Mouse (Mus musculus) G1E (cell line): Measurements from ENCODE around the gene Srsf9. TPM values are rescaled to one million over a fixed set of nuclear protein-coding genes. Genes with fewer than 3 reads are reported as not detected.

Experiments
- ATAC-seq: 2 replicates; pipeline ENCODE4 v1.8.0; 2016; ENCODE audit warnings: mild to moderate bottlenecking; ENCODE audit not compliant: insufficient number of reproducible peaks, poor library complexity, low FRiP score, severe bottlenecking; ENCODE audit errors: extremely low read depth
- DNase-seq: peaks from one replicate; pipeline ENCODE4 v3.0.0; 2012; ENCODE audit warnings: low spot score
- H3K27me3 ChIP-seq: 2 replicates; pipeline ENCODE4 v1.6.1; 2012; ENCODE audit warnings: mild to moderate bottlenecking, low read length, inconsistent platforms; ENCODE audit not compliant: insufficient read depth
- H3K36me3 ChIP-seq: replicated peaks from 2 replicates; pipeline ENCODE3; 2012; ENCODE audit warnings: mild to moderate bottlenecking, inconsistent platforms
- H3K4me1 ChIP-seq: 2 replicates; pipeline ENCODE4 v1.6.1; 2012; ENCODE audit warnings: low read depth, low read length, inconsistent platforms, mixed read lengths; ENCODE audit not compliant: insufficient read depth
- H3K4me3 ChIP-seq: 2 replicates; pipeline ENCODE4 v1.5.1; 2012; ENCODE audit warnings: low read depth, mild to moderate bottlenecking, inconsistent platforms, low read length, moderate library complexity, mixed read lengths
- H3K9me3 ChIP-seq: replicated peaks from 2 replicates; pipeline ENCODE4 v1.6.1; 2012; ENCODE audit warnings: inconsistent platforms
- CTCF ChIP-seq: IDR thresholded peaks from 2 replicates; pipeline ENCODE4 v1.5.1; 2012; ENCODE audit warnings: low read depth, low read length, inconsistent platforms, mixed read lengths
- GATA1 ChIP-seq: IDR thresholded peaks from 2 replicates; pipeline ENCODE4 v1.6.1; 2012; ENCODE audit warnings: borderline replicate concordance, low read length, inconsistent platforms, mixed read lengths
- GATA2 ChIP-seq: IDR thresholded peaks from 2 replicates; pipeline ENCODE4 v1.6.1; 2012; ENCODE audit warnings: low read depth, low read length, inconsistent platforms, borderline replicate concordance
- POLR2AphosphoS5 ChIP-seq: IDR thresholded peaks from 2 replicates; pipeline ENCODE4 v1.6.1; 2012; ENCODE audit warnings: low read depth, low read length, inconsistent platforms; ENCODE audit not compliant: insufficient replicate concordance
- TAL1 ChIP-seq: conservative IDR thresholded peaks from 2 replicates; pipeline ENCODE4 v1.6.1; 2012; ENCODE audit warnings: low read depth, low read length, inconsistent platforms, mixed read lengths
- polyA plus RNA-seq: library from polyadenylated mRNA; stranded (reverse); fragments of >175 nt; gene quantifications from 2 replicates; pipeline ENCODE4 v1.2.3, GENCODE M21; 2012
- total RNA-seq, 2 experiments: library from RNA; stranded (forward) in 1 of 2; stranded (reverse) in 1 of 2; fragments of 200-1000 nt in 1 of 2; fragments of >200 nt in 1 of 2; fragmentation: Nextera tagmentation in 1 of 2; gene quantifications; 2 replicates each; pipeline ENCODE4 v1.2.3; 2014 to 2017

The Srsf9 gene
- 38.1 and 47.6 TPM in 2 replicates for total RNA-seq (2014; fragmentation: Nextera tagmentation)
- total RNA-seq (2017), result 88.0 and 111 TPM in 2 replicates
- polyA plus RNA-seq, result 114 and 127 TPM in 2 replicates

DNA sequence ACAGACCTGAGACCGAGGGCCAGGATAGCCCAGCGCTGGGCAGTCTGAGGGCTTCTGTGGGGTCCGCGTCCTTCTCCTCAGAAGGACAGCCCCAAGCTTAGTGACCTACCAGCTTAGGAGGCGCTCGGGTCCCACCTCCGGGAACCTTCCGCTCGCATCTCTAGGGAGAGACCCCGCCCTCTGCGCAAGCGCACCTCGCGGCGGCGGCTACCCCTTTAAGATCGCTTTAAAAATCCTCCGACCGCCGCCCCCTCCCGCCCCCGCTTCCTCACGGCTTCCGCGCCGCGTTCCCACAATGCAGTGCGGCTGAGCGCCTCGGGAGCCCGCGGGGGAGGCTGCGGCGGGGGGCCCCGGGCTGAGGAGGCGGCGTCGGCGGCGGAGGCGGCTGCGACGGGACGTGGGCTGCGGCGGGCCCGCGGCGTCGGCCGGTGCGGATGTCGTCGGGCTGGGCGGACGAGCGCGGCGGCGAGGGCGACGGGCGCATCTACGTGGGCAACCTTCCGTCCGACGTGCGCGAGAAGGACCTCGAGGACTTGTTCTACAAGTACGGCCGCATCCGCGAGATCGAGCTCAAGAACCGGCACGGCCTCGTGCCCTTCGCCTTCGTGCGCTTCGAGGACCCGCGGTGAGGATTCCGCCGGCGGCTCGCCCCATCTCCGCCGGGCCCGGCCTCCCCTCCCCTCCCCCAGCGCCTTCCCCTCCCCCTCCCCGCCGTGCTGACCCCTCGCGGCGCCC, at the start of gene Srsf9:
Gene Srsf9 (plus strand): TSS at position 303 of the 735 bp plus-strand sequence.
- H3K27me3 ChIP-seq, result no peaks in the 10 kb centered on the region
- H3K4me1 ChIP-seq, result peaks cover 44% of the 10 kb centered on the region
- H3K36me3 ChIP-seq, result peaks cover 45% of the 10 kb centered on the region
- DNase-seq (peak; percentile 87), ATAC-seq (peak; percentile 77)
- peak within 1 kb of the TSS; percentile 97 for H3K4me3 ChIP-seq
- H3K9me3 ChIP-seq, result no peaks in the 10 kb centered on the region
- no peak for TF ChIP-seq POLR2AphosphoS5
- TF ChIP-seq GATA2, result no peak

DNA sequence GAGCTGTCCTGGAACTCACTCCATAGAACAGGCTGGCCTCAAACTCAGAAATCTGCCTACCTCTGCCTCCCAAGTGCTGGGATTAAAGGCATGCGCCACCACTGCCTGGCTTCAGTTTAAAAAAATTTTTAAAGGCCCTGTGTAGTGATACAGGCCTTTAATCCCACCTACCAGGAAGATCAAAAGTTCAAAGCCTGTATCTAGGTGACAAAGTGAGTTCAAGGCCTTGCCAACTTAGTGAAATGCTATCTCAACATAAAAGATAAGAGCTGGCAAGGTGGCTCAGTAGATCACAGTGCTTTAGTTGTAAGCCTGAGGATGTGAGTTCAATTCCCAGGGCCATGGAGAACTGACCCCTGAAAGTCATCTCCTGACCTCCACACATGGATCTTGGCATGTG, 48.9 kb upstream of the Srsf9 start:
- DNase-seq, result no peak
- peaks cover 3% of the 10 kb centered on the region; the same call in 1 of the 2 replicates for H3K9me3 ChIP-seq
- H3K27me3 ChIP-seq, result no peaks in the 10 kb centered on the region
- H3K36me3 ChIP-seq, result peaks cover 16% of the 10 kb centered on the region
- no peak overlapping the region for H3K4me3 ChIP-seq
- TF ChIP-seq GATA1 (no peak), CTCF (no peak), POLR2AphosphoS5 (no peak), GATA2 (no peak), TAL1 (no peak)
- H3K4me1 ChIP-seq, result peaks cover 55% of the 10 kb centered on the region
- no peak for ATAC-seq

DNA sequence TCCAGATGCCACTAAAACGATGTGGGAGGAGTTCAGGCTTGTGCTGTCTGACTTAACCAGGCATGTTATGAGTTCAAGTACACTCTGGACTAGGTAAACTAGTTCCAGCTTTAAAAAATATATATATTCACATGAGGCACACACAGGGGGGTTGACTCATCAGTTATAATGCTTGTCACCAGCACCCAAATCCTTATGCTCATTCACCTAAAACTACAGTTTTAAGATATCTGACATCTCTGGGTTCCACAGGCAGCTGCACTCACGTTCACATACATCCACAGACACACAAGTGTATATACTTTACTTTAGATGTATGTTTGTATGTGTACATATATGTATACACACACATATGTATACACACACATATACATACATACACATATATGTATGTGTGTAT, 48.2 kb upstream of the Srsf9 start:
- Histone ChIP-seq H3K4me1 (peaks cover 55% of the 10 kb centered on the region), H3K36me3 (peaks cover 23% of the 10 kb centered on the region), H3K9me3 (peaks cover 3% of the 10 kb centered on the region; the same call in 1 of the 2 replicates), H3K27me3 (no peaks in the 10 kb centered on the region), H3K4me3 (no peak overlapping the region)
- no peak for DNase-seq
- TF ChIP-seq GATA1, result no peak
- no peak for ATAC-seq

DNA sequence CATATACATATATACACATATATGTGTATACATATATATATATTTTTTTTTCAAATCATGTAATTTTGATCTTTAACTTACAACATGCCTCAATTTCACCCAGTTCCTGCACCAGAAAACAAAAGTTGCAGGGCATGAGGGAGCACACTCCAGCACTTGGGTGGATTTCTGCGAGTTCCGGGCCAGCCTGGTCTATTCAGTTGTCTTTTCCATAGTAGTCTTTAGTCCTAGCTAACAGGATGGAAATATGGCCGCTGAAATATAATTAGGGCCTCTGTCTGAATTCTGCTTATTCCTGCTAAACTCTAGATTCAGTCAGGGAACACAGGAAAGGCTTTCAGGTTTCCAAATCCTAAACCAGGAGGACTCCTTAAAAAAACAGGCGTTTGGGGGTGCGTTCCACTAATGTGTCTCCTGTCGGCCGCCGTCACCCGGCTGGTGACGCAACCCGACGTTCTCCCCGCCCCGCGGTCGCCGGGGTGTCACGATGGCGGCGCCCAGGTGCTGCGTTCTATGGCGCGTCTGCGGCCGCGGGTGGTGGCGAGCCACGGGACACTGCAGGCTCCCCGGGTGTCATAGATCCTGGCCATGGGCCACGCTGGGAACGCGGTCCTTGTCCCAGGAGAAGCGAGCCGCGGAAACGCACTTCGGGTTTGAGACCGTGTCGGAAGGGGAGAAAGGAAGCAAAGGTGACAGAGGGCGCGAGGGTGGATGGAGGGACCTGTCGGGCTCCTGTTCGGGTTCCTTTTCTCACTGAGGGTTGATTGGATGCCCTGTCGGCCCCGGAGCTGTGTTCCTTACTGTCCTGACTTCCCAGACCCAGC, 47.5 kb upstream of the Srsf9 start, which contains the start of gene Coq5:
Gene Coq5 (plus strand): TSS at position 441 of the 824 bp plus-strand sequence.
- H3K27me3 ChIP-seq, result no peaks in the 10 kb centered on the region
- H3K36me3 ChIP-seq, result peaks cover 30% of the 10 kb centered on the region
- peaks cover 3% of the 10 kb centered on the region; the same call in 1 of the 2 replicates for H3K9me3 ChIP-seq
- peak within 1 kb of the TSS; percentile 99 for H3K4me3 ChIP-seq
- ATAC-seq, result 0 out of 2 replicates have a peak, but pooled peaks have one; percentile 22
- H3K4me1 ChIP-seq, result peaks cover 51% of the 10 kb centered on the region
- peak; percentile 73 for DNase-seq
- TF ChIP-seq GATA1, result no peak
- no peak for TF ChIP-seq POLR2AphosphoS5
- no peak for TF ChIP-seq CTCF
- TF ChIP-seq GATA2, result no peak

DNA sequence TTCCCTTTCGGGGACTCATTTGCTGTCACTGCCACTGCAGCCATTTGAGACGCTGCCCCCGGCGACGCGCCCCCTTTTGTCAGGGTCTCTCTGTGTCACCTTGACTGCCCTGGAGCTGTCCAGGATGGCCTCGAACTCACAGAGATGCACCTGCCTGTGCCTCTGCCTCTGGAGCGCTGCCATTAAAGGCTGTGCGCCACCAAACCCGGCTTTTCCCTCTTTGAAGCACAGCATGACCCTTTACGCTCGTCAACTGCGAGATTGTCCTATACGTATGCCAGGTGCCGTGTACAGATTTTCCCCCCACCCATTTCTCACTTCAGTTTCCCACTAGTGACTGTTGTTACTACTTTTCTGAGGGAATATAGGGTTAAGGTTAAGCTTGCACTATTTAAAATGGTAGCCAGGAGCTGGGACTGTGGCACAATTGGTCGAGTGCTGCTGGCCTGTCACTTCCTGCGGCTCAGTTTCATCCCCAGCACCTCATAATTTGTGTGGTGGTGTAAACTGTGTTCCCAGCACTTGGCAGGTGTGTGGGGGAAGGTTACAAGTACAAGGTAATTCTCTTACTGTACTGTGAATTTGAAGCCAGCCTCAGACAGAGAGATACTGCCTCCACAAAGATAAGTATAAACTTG, 46.8 kb upstream of the Srsf9 start:
- Histone ChIP-seq H3K4me3 (peak overlapping the region; percentile 99), H3K9me3 (peaks cover 3% of the 10 kb centered on the region; the same call in 1 of the 2 replicates), H3K36me3 (peaks cover 36% of the 10 kb centered on the region), H3K4me1 (peaks cover 49% of the 10 kb centered on the region), H3K27me3 (no peaks in the 10 kb centered on the region)
- ATAC-seq (no peak), DNase-seq (peak; percentile 46)
- TF ChIP-seq GATA2 (no peak), GATA1 (no peak), TAL1 (no peak), CTCF (no peak), POLR2AphosphoS5 (no peak)

DNA sequence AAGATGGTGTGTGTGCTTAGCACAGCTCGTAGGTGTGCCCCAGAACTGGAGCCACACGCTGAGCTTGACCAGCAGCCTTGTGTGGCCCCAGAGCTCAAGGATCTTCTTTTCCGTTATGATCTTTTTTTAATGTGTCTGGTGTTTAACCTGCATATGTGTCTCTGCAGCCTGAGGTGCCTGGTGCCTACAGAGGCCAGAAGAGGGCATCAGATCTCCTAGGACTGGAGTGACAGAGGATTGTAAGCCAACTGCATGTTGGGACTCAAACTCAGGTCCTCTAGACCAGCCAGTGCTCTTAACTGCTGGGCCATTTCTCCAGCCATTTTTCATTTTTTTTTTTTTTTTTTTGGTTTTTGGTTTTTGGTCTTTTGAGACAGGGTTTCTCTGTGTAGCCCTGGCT, 42.2 kb upstream of the Srsf9 start:
- Histone ChIP-seq H3K36me3 (peaks cover 74% of the 10 kb centered on the region), H3K27me3 (no peaks in the 10 kb centered on the region), H3K9me3 (no peaks in the 10 kb centered on the region), H3K4me1 (peaks cover 44% of the 10 kb centered on the region), H3K4me3 (no peak overlapping the region)
- TF ChIP-seq CTCF, result no peak
- no peak for TF ChIP-seq GATA2
- TF ChIP-seq TAL1, result no peak
- TF ChIP-seq POLR2AphosphoS5, result no peak
- TF ChIP-seq GATA1, result no peak
- no peak for ATAC-seq
- DNase-seq, result no peak
